Mouse (Mus musculus) kidney, adult 18-20 months (tissue): Measurements from ENCODE around the gene Tmprss4.

Source experiments
- DNase-seq: peaks from one replicate; pipeline ENCODE4 v3.0.0; 2021

Tmprss4 gene

DNA sequence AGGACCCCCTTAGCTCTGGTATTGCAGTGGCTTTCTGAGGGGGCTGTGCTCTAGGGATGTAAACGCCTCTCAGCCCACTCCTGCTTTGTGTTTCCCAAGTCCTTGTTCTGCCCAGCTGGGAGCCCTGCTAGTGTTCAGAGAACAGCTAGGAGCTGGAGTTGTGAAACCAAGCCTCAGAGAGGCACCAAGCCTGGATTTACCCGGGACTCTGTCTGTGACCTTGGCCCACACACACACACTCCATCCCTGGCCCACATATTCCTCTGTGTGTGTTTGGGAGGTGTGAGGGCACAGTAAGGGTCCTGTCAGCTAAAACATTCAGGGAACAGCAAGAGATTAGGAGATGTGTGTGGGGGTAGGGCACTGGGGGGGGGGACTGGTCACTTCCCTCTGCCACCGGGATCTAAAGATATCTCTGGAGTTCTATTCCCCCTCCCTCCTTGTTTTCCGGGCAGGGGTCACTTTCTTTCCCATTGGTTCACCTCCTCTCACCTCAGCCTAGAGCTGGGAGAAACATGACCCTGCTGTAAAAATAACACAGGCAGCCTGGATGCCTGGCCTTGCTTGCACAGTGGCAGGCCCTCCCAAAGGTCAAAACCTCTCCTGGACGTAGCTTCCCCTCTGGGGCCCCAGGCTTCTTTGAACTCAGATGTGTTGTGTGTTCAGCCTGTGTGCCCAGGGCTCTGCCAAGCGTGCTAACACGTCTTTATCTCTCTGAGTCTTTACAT is 67.3 kb downstream of the Tmprss4 start:
- DNase-seq = no peak

GRCm38 (mm10) chr9:45133484-45134310 is 70.2 kb downstream of the Tmprss4 start:
- DNase-seq = peak; percentile 81

DNA sequence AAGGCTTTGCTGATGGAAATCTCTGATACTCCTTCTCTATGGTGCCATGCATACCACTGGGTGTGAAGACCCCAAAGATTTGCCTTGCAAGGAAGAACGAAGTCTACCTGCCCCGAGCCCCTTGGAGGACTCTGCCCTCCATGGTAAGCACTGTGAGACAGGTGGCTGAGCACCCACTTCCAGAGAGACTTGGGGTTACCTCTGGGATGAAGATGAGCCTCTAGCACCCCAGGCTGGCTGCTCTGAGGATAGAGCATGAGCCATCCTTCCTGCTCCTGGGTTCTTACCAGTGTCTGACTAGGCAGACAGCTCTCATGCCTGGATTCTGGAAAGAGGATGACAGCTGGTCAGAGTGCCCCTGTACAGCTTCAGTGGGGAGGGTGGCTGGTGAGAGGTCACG is 73.8 kb downstream of the Tmprss4 start:
- DNase-seq = no peak

DNA sequence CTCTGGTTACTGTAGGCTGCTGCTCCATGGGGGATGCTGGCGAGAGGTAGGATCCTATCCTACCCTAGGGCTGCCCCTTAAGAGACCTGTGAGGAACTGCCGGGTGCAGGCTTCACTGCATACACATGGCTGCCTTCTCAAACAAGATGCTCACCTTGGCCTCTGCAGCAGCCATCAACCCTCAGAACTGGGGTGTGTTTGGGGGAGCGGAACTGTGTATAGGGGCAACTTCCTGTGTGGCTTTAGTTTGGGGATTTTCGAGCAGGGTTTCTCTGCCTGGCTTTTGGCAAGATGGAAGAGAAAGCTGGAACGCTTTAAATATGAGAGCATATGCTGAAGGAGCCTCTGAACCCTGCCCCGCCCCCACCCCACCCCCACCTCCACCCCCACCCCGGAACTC is 77.0 kb downstream of the Tmprss4 start:
- DNase-seq = no peak

DNA sequence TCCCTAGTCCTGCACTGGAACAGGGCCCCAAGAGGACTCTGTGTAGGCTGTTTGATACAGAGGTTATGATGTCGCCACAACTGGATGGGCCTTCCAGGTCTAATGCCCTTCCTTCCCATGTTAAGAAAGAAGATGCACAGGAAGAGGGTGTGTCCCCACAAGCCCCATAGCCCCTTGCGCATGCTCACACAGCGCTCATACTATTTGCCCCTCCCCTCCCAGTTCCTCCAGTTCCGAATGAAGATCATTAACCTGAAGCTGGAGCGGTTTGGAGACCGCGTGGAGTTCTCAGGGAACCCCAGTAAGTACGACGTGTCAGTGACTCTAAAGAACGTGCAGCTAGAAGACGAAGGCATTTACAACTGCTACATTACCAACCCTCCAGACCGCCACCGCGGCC is 78.7 kb downstream of the Tmprss4 start:
- no peak for DNase-seq
